Mouse (Mus musculus): Measurements from ENCODE around the gene Hipk4. TPM values are rescaled to one million over a fixed set of nuclear protein-coding genes. Genes with fewer than 3 reads are reported as not detected.

Gene Hipk4
- 0.24 and 0.67 TPM in 2 replicates for polyA plus RNA-seq (2015; fragmentation: Nextera tagmentation; extraction: Ambion mirVana)

DNA sequence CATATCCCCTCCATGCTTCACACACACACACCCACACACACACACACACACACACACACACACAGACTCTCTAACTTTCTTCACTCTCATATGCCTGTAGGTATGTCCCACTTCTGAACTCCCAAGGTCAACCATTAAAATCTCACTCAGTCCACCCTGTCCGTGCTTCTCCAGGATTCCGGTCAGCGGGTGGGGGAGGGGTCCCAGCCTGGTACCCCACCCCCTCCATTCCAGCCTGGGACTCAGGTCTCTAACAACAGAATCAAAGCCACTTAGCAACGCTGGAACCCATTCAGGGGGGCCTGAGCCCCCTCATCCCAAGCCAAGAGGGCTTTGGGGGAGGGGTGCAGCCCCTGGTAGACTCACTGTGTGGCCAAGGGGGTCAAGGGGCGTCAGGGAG is at the start of gene Hipk4:
Gene Hipk4, plus strand, starts transcription at position 301 of the 400 bp plus-strand sequence.
- 52% methylated on average over 5 of the region's 5 CpGs for WGBS
- H3K4me2 ChIP-seq (ENCODE audit: low read length): no peak within 1 kb of the TSS

DNA sequence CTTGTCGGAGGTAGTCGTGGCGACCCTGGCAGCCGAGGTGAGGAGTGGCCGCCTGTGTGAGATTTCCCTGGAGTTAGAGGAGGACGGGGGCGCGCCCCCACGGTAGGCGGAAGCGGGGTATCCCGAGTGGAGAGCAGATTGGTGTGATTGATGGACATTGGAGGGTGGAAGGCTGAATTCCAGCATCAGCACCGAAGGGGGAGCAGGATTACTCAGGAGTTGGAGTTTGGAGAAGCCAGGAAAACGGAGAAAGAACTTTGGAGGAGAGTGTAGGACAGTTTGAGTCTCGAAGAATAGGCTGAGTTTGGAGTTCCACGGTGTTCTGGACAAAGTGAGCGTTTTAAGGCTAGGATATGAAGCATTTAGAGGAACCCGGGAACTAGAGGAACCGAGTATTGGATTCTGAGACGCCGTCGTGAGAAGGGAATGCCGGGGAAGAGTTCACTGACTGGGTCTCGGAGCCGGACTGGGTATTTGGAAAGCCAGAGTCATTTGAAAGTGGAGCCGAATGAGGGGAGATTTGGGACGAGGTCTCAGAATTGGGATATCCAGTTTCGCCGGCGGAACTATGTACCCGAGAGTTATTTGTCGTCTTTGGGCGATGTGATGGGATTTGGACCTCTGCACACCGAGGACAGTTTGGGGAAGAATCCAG is 49.1 kb upstream of the Hipk4 start:
- H3K27me3 ChIP-seq (replicated peaks; ENCODE audit: control insufficient read depth, insufficient read depth, low read length): no peaks in the 10 kb centered on the region
- peak overlapping the region; percentile 84 for H3K27ac ChIP-seq (ENCODE audit: low read length)
- peak overlapping the region; percentile 75 for H3K4me2 ChIP-seq (ENCODE audit: low read length)
- H3K36me3 ChIP-seq (ENCODE audit: control insufficient read depth, insufficient read depth): no peaks in the 10 kb centered on the region
- no peak for ATAC-seq
- H3K9me3 ChIP-seq (ENCODE audit: control insufficient read depth, low read length): no peaks in the 10 kb centered on the region
- peak overlapping the region; percentile 60 for H3K9ac ChIP-seq (replicated peaks; ENCODE audit: low read depth, low read length)
- H3K4me3 ChIP-seq (replicated peaks; ENCODE audit: low read length): peak overlapping the region; percentile 66
- WGBS: under 1% methylated on average over 34 of the region's 34 CpGs
- peaks cover 11% of the 10 kb centered on the region for H3K4me1 ChIP-seq (replicated peaks; ENCODE audit: control insufficient read depth, insufficient read depth, low read length)

More for the DNA sequence above, at the start of gene Hipk4:
- Histone ChIP-seq H3K9me3 (ENCODE audit: control insufficient read depth, low read length) (no peaks in the 10 kb centered on the region), H3K27ac (ENCODE audit: low read length) (no peak within 1 kb of the TSS), H3K4me1 (replicated peaks; ENCODE audit: control insufficient read depth, insufficient read depth, low read length) (peaks cover 3% of the 10 kb centered on the region), H3K4me3 (replicated peaks; ENCODE audit: low read length) (no peak within 1 kb of the TSS), H3K36me3 (ENCODE audit: control insufficient read depth, insufficient read depth) (no peaks in the 10 kb centered on the region), H3K27me3 (replicated peaks; ENCODE audit: control insufficient read depth, insufficient read depth, low read length) (no peaks in the 10 kb centered on the region), H3K9ac (replicated peaks; ENCODE audit: low read depth, low read length) (no peak within 1 kb of the TSS)
- ATAC-seq: no peak

DNA sequence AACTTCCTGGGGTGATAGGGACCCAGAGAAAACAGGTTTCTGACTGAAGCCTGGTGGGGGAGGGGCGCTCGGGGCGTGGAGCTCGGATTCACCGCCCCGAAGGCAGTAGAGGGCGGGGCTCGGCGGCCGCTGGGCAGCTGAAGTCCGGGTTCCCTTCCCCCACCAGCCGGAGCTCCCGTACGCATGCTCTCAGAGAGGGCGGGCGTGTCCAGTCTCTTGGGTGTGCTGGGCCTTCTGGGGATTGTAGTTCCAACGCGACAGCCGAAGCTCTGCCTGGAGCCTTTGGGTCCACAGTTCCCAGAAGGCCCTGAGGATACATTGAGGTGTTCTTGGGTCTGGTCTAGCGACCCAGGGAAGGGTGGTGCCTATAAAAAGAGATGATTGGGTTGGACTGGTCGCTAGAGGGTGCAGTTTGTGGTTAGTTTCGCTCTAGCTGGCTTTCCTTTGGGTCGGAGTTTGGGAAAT is 48.5 kb upstream of the Hipk4 start:
- 0% methylated on average over 23 of the region's 23 CpGs for WGBS

DNA sequence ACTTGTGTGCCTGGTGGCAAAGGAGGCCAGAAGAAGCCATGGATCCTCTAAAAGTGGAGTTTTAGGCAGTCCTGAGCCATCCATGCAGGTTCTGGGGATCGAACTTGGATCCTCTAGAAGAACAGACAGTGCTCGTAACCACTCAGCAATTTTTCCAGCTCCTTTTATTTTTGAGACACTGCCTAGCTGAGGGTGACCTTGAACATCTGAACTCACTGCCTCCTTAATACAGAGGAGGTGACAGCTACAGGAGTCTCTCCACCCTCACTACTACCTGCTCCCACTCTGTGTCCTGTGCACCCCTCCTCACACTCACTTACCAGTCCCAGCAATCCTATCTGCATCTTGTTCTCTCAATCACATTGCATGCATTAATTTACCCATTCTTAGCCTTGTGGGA is 47.5 kb upstream of the Hipk4 start:
- 98% methylated on average over 2 of the region's 2 CpGs for WGBS
- Histone ChIP-seq H3K4me3 (replicated peaks; ENCODE audit: low read length) (no peak overlapping the region), H3K36me3 (ENCODE audit: control insufficient read depth, insufficient read depth) (no peaks in the 10 kb centered on the region), H3K4me2 (ENCODE audit: low read length) (no peak overlapping the region), H3K27ac (ENCODE audit: low read length) (no peak overlapping the region), H3K9me3 (ENCODE audit: control insufficient read depth, low read length) (no peaks in the 10 kb centered on the region), H3K27me3 (replicated peaks; ENCODE audit: control insufficient read depth, insufficient read depth, low read length) (no peaks in the 10 kb centered on the region), H3K4me1 (replicated peaks; ENCODE audit: control insufficient read depth, insufficient read depth, low read length) (peaks cover 11% of the 10 kb centered on the region), H3K9ac (replicated peaks; ENCODE audit: low read depth, low read length) (no peak overlapping the region)
- no peak for ATAC-seq

More for the DNA sequence above, 48.5 kb upstream of the Hipk4 start:
- no peaks in the 10 kb centered on the region for H3K9me3 ChIP-seq (ENCODE audit: control insufficient read depth, low read length)
- ATAC-seq: peak; percentile 95
- H3K27ac ChIP-seq (ENCODE audit: low read length): peak overlapping the region; percentile 84
- H3K36me3 ChIP-seq (ENCODE audit: control insufficient read depth, insufficient read depth): no peaks in the 10 kb centered on the region
- H3K4me2 ChIP-seq (ENCODE audit: low read length): peak overlapping the region; percentile 75
- H3K9ac ChIP-seq (replicated peaks; ENCODE audit: low read depth, low read length): peak overlapping the region; percentile 60
- peak overlapping the region; percentile 66 for H3K4me3 ChIP-seq (replicated peaks; ENCODE audit: low read length)
- peaks cover 11% of the 10 kb centered on the region for H3K4me1 ChIP-seq (replicated peaks; ENCODE audit: control insufficient read depth, insufficient read depth, low read length)
- no peaks in the 10 kb centered on the region for H3K27me3 ChIP-seq (replicated peaks; ENCODE audit: control insufficient read depth, insufficient read depth, low read length)

DNA sequence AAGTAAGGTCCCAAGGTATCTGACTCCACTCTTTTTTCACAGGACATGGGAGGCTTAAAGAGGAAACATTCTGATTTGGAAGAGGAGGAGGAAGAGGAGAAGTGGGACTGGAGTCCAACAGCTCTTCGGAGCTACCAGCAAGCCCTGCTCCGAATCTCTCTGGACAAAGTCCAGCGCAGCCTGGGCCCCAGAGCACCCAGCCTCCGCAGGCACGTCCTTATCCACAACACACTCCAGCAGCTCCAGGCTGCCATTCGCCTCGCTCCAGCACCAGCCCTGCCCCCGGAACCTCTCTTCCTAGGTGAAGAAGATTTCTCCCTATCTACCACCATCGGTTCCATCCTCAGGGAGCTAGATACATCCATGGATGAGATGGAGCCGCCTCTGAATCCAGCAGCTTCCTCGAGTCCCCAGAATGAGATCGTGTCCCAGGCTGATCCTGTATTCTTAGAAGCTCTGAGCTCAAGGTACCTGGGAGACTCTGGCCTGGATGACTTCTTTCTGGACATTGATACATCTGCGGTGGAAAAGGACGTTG is 46.9 kb upstream of the Hipk4 start:
- no peak for ATAC-seq
- H3K9ac ChIP-seq (replicated peaks; ENCODE audit: low read depth, low read length): no peak overlapping the region
- no peak overlapping the region for H3K4me2 ChIP-seq (ENCODE audit: low read length)
- peaks cover 11% of the 10 kb centered on the region for H3K4me1 ChIP-seq (replicated peaks; ENCODE audit: control insufficient read depth, insufficient read depth, low read length)
- no peaks in the 10 kb centered on the region for H3K27me3 ChIP-seq (replicated peaks; ENCODE audit: control insufficient read depth, insufficient read depth, low read length)
- H3K9me3 ChIP-seq (ENCODE audit: control insufficient read depth, low read length): no peaks in the 10 kb centered on the region
- H3K36me3 ChIP-seq (ENCODE audit: control insufficient read depth, insufficient read depth): no peaks in the 10 kb centered on the region
- WGBS: 96% methylated on average over 14 of the region's 14 CpGs
- no peak overlapping the region for H3K27ac ChIP-seq (ENCODE audit: low read length)
- H3K4me3 ChIP-seq (replicated peaks; ENCODE audit: low read length): no peak overlapping the region

DNA sequence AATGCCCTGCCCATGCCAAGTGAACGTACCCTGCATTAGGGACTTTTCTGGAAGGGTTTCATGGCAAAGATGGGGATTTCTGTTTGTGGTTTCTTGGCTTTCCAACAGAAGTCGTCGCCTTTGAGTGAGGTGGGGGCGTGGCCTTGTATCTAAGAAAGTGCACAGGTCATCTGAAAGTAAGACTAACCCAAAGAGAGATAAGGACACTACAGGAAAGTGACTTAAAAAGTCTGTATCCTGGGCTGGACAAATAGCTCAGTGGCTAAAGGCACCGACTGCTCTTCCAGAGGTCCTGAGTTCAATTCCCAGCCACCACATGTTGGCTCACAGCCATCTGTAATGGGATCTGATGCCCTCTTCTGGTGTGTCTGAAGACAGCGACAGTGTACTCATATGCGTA is 44.5 kb upstream of the Hipk4 start:
- Histone ChIP-seq H3K4me2 (ENCODE audit: low read length) (no peak overlapping the region), H3K36me3 (ENCODE audit: control insufficient read depth, insufficient read depth) (no peaks in the 10 kb centered on the region), H3K4me1 (replicated peaks; ENCODE audit: control insufficient read depth, insufficient read depth, low read length) (peaks cover 7% of the 10 kb centered on the region), H3K27me3 (replicated peaks; ENCODE audit: control insufficient read depth, insufficient read depth, low read length) (no peaks in the 10 kb centered on the region), H3K27ac (ENCODE audit: low read length) (no peak overlapping the region), H3K9me3 (ENCODE audit: control insufficient read depth, low read length) (no peaks in the 10 kb centered on the region), H3K9ac (replicated peaks; ENCODE audit: low read depth, low read length) (no peak overlapping the region), H3K4me3 (replicated peaks; ENCODE audit: low read length) (no peak overlapping the region)
- ATAC-seq: no peak
- WGBS: 80% methylated on average over 7 of the region's 7 CpGs

DNA sequence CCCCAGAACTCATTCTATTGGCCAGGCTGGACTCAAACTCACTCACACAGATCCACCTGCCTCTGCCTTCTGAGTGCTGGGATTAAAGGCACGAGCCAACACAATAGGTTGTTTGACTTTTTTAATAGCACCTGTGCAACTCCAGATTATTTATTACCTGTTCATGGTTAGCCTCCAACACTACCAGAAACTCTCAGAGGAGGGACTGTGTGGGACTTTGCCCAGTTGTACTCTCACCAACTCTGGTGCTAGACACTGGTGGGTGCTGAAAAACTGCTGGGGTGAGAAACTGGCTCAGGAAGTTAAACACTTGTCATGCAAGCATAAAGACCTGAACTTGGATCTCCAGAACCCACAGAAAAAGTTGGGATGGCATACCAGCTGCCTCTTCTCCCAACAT is 43.3 kb upstream of the Hipk4 start:
- no peaks in the 10 kb centered on the region for H3K27me3 ChIP-seq (replicated peaks; ENCODE audit: control insufficient read depth, insufficient read depth, low read length)
- ATAC-seq: no peak
- H3K4me2 ChIP-seq (ENCODE audit: low read length): no peak overlapping the region
- 67% methylated on average over 1 of the region's 1 CpGs for WGBS
- no peaks in the 10 kb centered on the region for H3K9me3 ChIP-seq (ENCODE audit: control insufficient read depth, low read length)
- no peak overlapping the region for H3K4me3 ChIP-seq (replicated peaks; ENCODE audit: low read length)
- H3K27ac ChIP-seq (ENCODE audit: low read length): no peak overlapping the region
- no peak overlapping the region for H3K9ac ChIP-seq (replicated peaks; ENCODE audit: low read depth, low read length)
- no peaks in the 10 kb centered on the region for H3K36me3 ChIP-seq (ENCODE audit: control insufficient read depth, insufficient read depth)
- H3K4me1 ChIP-seq (replicated peaks; ENCODE audit: control insufficient read depth, insufficient read depth, low read length): peaks cover 7% of the 10 kb centered on the region

DNA sequence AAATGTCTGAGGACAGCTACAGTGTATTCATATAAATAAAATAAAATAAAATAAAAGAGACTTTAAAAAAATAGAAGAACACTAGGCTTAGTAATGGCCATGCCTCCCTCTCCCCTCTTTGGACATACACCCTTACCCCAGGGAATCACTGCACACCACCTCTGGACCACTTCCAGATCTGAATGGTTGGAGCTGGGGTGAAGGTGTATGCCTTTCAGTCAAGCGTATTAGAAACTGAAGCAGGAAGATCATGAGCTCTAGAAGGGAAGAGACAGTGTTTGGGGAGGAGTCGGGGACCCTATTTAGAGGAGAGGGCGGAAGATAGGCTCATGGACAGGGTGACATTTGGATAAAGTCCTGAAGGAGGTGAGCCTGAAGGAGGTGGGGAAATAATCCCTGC is 42.6 kb upstream of the Hipk4 start:
- peaks cover 5% of the 10 kb centered on the region for H3K4me1 ChIP-seq (replicated peaks; ENCODE audit: control insufficient read depth, insufficient read depth, low read length)
- 71% methylated on average over 3 of the region's 3 CpGs for WGBS
- H3K4me2 ChIP-seq (ENCODE audit: low read length): no peak overlapping the region
- no peaks in the 10 kb centered on the region for H3K9me3 ChIP-seq (ENCODE audit: control insufficient read depth, low read length)
- H3K27me3 ChIP-seq (replicated peaks; ENCODE audit: control insufficient read depth, insufficient read depth, low read length): no peaks in the 10 kb centered on the region
- H3K36me3 ChIP-seq (ENCODE audit: control insufficient read depth, insufficient read depth): no peaks in the 10 kb centered on the region
- no peak overlapping the region for H3K4me3 ChIP-seq (replicated peaks; ENCODE audit: low read length)
- no peak for ATAC-seq
- H3K9ac ChIP-seq (replicated peaks; ENCODE audit: low read depth, low read length): no peak overlapping the region
- no peak overlapping the region for H3K27ac ChIP-seq (ENCODE audit: low read length)

DNA sequence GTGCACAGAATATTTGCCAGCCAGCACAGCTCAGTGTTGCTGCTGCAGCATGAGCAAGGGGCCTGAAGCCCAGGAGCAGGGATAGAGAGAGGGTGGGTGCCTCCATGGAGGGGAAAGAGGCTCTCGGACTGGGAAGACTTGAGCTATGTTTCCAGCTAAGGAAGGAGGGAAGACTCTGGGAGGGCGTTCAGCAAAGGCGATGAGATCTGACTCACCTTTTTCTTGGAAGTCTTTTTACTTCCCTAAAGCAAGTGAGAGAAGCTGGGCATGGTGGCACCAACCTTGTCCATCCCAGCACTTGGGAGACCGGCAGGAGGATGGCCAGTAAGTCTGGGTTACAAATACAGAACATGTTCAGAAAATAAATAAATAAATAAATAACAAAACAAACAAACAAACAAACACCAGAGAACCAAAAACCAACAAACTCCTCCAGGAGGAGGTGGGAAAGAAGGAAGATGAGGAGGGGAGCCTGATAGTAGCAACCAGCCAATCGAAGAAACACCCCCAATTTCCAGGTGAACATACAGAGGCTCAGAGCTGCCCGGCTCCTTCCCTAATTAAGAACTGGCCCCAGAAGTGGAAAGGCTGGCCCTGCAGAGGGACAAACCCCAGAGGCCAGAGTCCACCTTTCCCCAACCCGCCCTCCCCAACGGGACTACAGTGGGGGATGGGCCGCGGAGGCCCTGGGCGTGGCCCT is 42.0 kb upstream of the Hipk4 start:
- Histone ChIP-seq H3K9me3 (ENCODE audit: control insufficient read depth, low read length) (no peaks in the 10 kb centered on the region), H3K27ac (ENCODE audit: low read length) (no peak overlapping the region), H3K27me3 (replicated peaks; ENCODE audit: control insufficient read depth, insufficient read depth, low read length) (no peaks in the 10 kb centered on the region), H3K4me1 (replicated peaks; ENCODE audit: control insufficient read depth, insufficient read depth, low read length) (peaks cover 5% of the 10 kb centered on the region), H3K4me3 (replicated peaks; ENCODE audit: low read length) (peak overlapping the region; percentile 37), H3K9ac (replicated peaks; ENCODE audit: low read depth, low read length) (peak overlapping the region; percentile 49), H3K36me3 (ENCODE audit: control insufficient read depth, insufficient read depth) (no peaks in the 10 kb centered on the region), H3K4me2 (ENCODE audit: low read length) (peak overlapping the region; percentile 51)
- WGBS: 15% methylated on average over 10 of the region's 11 CpGs
- ATAC-seq: no peak

All from forebrain, embryonic 16.5 days (tissue).